Mouse (Mus musculus) intestine, embryonic 14.5 days (tissue): ENCODE measurements around the gene Polr1c. TPM values are rescaled to one million over a fixed set of nuclear protein-coding genes. Genes with fewer than 3 reads are reported as not detected.

Experiments used
- ATAC-seq: fragments of 200-750 bp; cut with Nextera tagmentation; replicated peaks from 2 replicates; pipeline ENCODE4 v1.8.0; 2017; ENCODE audit warnings: low read depth, moderate number of reproducible peaks, moderate TSS enrichment, moderate library complexity; ENCODE audit not compliant: low FRiP score, low TSS enrichment
- DNase-seq: peaks from one replicate; pipeline ENCODE4 v3.0.0-alpha.2; 2018; ENCODE audit warnings: low spot score
- H3K27ac ChIP-seq: fragments of 300-500 bp; sonication (generic); 2 replicates; pipeline ENCODE4 v1.5.1; 2014; ENCODE audit warnings: low read depth, mild to moderate bottlenecking, control low read depth
- H3K27me3 ChIP-seq: fragments of 300-500 bp; sonication (generic); replicated peaks from 2 replicates; pipeline ENCODE4 v1.6.1; 2014; ENCODE audit warnings: low read length, control low read depth; ENCODE audit not compliant: control insufficient read depth, insufficient read depth
- H3K36me3 ChIP-seq: fragments of 300-500 bp; sonication (generic); 2 replicates; pipeline ENCODE4 v1.6.1; 2014; ENCODE audit warnings: low read length, control low read depth; ENCODE audit not compliant: control insufficient read depth, insufficient read depth
- H3K4me1 ChIP-seq: fragments of 300-500 bp; sonication (generic); replicated peaks from 2 replicates; pipeline ENCODE4 v1.6.1; 2014; ENCODE audit warnings: low read length, control low read depth, mixed read lengths; ENCODE audit not compliant: control insufficient read depth, insufficient read depth
- H3K4me2 ChIP-seq: fragments of 300-500 bp; sonication (generic); 2 replicates; pipeline ENCODE4 v1.6.1; 2014; ENCODE audit warnings: low read length
- H3K4me3 ChIP-seq: fragments of 300-500 bp; sonication (generic); 2 replicates; pipeline ENCODE4 v1.5.1; 2014; ENCODE audit warnings: low read depth, low read length, control low read depth, mixed read lengths
- H3K9ac ChIP-seq: fragments of 300-500 bp; sonication (generic); 2 replicates; pipeline ENCODE4 v1.6.1; 2014; ENCODE audit warnings: mild to moderate bottlenecking, low read length
- H3K9me3 ChIP-seq: fragments of 300-500 bp; sonication (generic); 2 replicates; pipeline ENCODE4 v1.6.1; 2016; ENCODE audit warnings: low read length, control low read depth; ENCODE audit not compliant: control insufficient read depth
- WGBS: fragments of 180-500 bp; shearing (Covaris S2); extraction: QIAGEN DNeasy Blood & Tissue Kit; methylation state at CpG from one replicate; pipeline ENCODE4 v1.1.7; 2014; 5-methylcytosine and 5-hydroxymethylcytosine counted together
- polyA plus RNA-seq: library from polyadenylated mRNA; unstranded; fragments of >200 nt; fragmentation: Nextera tagmentation; extraction: Ambion mirVana; gene quantifications from 2 replicates; pipeline ENCODE4 v1.2.1, GENCODE M21; 2014

The Polr1c gene
- polyA plus RNA-seq, 1 experiment from 2014 or later, result 93.7 TPM

GRCm38 (mm10) chr17:46243624-46244023 lies 4.2 kb downstream of the Polr1c start:
- no peak for ATAC-seq
- no peak overlapping the region for H3K27ac ChIP-seq
- H3K4me2 ChIP-seq, result no peak overlapping the region
- H3K9ac ChIP-seq, result no peak overlapping the region
- peaks cover 80% of the 10 kb centered on the region for H3K36me3 ChIP-seq
- no peaks in the 10 kb centered on the region for H3K9me3 ChIP-seq
- no peak overlapping the region for H3K4me3 ChIP-seq
- DNase-seq, result no peak
- no peaks in the 10 kb centered on the region for H3K27me3 ChIP-seq
- peaks cover 6% of the 10 kb centered on the region for H3K4me1 ChIP-seq
- 83% methylated on average over 2 of the region's 2 CpGs for WGBS

DNA sequence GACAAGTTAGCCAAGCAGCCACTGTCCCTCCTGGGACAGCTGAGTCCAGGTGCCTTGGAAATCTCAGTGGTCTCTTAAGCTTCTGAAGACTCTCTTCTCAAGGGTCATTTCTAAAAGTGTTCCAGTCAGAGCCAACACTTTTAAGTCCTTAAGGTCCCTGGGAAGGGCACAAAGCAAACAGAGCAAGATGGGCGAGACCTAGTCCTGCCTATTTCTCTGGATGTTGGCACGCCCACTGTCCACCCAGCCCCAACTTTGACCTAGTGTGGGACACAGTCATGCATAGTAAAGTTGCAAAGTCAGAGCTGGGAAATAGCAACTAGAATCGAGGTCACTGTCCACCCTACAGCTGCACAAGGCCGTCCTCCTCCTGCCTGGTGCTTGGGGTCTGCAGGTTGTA lies 4.9 kb downstream of the Polr1c start:
- no peak overlapping the region for H3K4me3 ChIP-seq
- H3K9ac ChIP-seq, result no peak overlapping the region
- DNase-seq, result no peak
- H3K36me3 ChIP-seq, result peaks cover 87% of the 10 kb centered on the region
- ATAC-seq, result no peak
- 80% methylated on average over 4 of the region's 4 CpGs for WGBS
- H3K4me2 ChIP-seq, result no peak overlapping the region
- H3K9me3 ChIP-seq, result no peaks in the 10 kb centered on the region
- peaks cover 6% of the 10 kb centered on the region for H3K4me1 ChIP-seq
- no peak overlapping the region for H3K27ac ChIP-seq
- H3K27me3 ChIP-seq, result no peaks in the 10 kb centered on the region

- ATAC-seq, result no peak
- Histone ChIP-seq H3K9ac (no peak overlapping the region), H3K4me2 (no peak overlapping the region), H3K9me3 (no peaks in the 10 kb centered on the region), H3K36me3 (peaks cover 94% of the 10 kb centered on the region), H3K4me3 (no peak overlapping the region), H3K4me1 (peaks cover 6% of the 10 kb centered on the region), H3K27ac (no peak overlapping the region), H3K27me3 (no peaks in the 10 kb centered on the region)
- WGBS, result 90% methylated on average over 13 of the region's 13 CpGs
- no peak for DNase-seq
Observed at GRCm38 (mm10) chr17:46242274-46242673, 5.6 kb downstream of the Polr1c start.

DNA sequence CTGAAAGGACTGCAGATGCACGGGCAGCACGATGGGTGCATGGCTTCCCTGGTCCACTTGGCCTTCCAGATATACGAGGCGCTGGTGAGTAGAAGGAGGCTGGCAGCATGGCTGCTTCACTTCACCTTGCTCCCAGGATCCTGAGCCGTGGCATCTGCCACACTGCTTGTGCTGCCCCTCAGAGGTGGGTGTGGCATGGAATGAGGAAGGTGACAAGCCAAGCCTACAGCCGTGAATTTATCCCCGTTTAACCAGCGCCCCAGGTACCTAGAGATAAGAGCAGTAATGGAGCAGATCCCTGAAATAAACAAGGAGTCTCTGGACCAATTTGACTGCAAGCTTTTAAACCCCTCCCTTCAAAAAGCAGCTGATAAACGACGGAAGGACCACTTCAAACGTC lies 6.4 kb downstream of the Polr1c start:
- ATAC-seq, result no peak
- peaks cover 100% of the 10 kb centered on the region for H3K36me3 ChIP-seq
- no peaks in the 10 kb centered on the region for H3K4me1 ChIP-seq
- H3K4me3 ChIP-seq, result no peak overlapping the region
- no peaks in the 10 kb centered on the region for H3K27me3 ChIP-seq
- no peak for DNase-seq
- 64% methylated on average over 11 of the region's 11 CpGs for WGBS
- H3K27ac ChIP-seq, result no peak overlapping the region
- no peak overlapping the region for H3K4me2 ChIP-seq
- H3K9ac ChIP-seq, result no peak overlapping the region
- no peaks in the 10 kb centered on the region for H3K9me3 ChIP-seq

DNA sequence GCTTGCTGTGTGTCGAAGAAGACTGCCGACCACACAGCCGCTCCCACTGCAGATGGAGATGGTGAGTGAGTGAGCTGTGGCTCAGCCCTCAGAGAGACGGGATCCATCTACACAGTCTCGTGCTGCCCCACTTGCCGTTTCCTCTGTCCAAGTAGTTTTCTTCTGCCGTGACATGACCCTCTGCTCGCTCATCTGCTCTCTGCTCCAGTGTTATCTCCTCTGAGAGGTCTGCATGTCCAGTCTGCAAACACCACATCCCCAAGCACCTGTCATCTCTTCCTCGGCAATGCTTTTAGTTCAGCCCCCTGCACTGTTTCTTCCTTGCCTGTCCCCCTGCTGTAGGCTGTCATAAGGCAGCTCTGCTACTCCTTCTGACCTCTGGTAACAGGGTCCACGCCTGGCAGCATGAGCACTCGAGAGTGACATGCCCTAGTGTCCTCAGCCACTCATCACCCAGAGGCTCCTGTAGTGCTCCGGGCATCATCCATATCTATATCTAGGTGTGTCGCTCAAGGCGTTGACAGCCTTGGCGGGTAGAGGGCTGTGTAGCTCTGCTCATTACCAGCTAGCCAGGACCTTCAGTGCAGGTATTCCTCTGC lies 8.2 kb downstream of the Polr1c start:
- H3K27me3 ChIP-seq, result no peaks in the 10 kb centered on the region
- WGBS, result 89% methylated on average over 15 of the region's 15 CpGs
- H3K36me3 ChIP-seq, result peaks cover 93% of the 10 kb centered on the region
- no peaks in the 10 kb centered on the region for H3K9me3 ChIP-seq
- no peak overlapping the region for H3K4me3 ChIP-seq
- H3K27ac ChIP-seq, result no peak overlapping the region
- no peaks in the 10 kb centered on the region for H3K4me1 ChIP-seq
- ATAC-seq, result no peak
- DNase-seq, result no peak
- no peak overlapping the region for H3K4me2 ChIP-seq
- H3K9ac ChIP-seq, result no peak overlapping the region

GRCm38 (mm10) chr17:46237480-46237879 lies 10.4 kb downstream of the Polr1c start:
- ATAC-seq (no peak), DNase-seq (no peak)
- H3K4me2 ChIP-seq, result no peak overlapping the region
- H3K4me1 ChIP-seq, result no peaks in the 10 kb centered on the region
- no peak overlapping the region for H3K4me3 ChIP-seq
- no peaks in the 10 kb centered on the region for H3K27me3 ChIP-seq
- H3K9me3 ChIP-seq, result no peaks in the 10 kb centered on the region
- peaks cover 93% of the 10 kb centered on the region for H3K36me3 ChIP-seq
- H3K9ac ChIP-seq, result no peak overlapping the region
- H3K27ac ChIP-seq, result no peak overlapping the region
- 84% methylated on average over 5 of the region's 5 CpGs for WGBS

GRCm38 (mm10) chr17:46237079-46237478 lies 10.8 kb downstream of the Polr1c start:
- no peaks in the 10 kb centered on the region for H3K27me3 ChIP-seq
- no peak overlapping the region for H3K4me2 ChIP-seq
- H3K4me3 ChIP-seq, result no peak overlapping the region
- H3K9me3 ChIP-seq, result no peaks in the 10 kb centered on the region
- WGBS, result 95% methylated on average over 6 of the region's 6 CpGs
- ATAC-seq, result no peak
- no peaks in the 10 kb centered on the region for H3K4me1 ChIP-seq
- no peak for DNase-seq
- no peak overlapping the region for H3K27ac ChIP-seq
- H3K36me3 ChIP-seq, result peaks cover 89% of the 10 kb centered on the region
- H3K9ac ChIP-seq, result no peak overlapping the region

DNA sequence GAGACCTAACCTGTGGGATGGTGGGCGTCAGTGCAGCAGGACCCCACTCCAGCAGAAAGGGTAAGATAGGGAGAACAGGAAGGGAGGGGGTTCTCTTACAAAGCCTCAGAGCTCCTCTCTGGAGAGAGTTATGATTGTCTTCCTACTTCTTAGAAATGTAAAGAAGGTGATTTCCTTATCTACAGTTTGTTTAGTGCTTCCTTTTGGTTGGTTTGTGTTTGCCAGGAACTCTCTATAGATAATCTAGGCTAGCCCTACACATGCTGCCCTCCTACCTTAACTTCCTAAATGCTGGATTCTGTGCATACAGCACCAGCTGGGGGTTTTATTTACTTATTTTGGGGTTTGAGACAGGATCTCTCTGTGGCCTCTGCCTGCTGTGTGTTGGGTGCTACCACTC lies 11.8 kb downstream of the Polr1c start:
- no peak for DNase-seq

GRCm38 (mm10) chr17:46227576-46227975 lies 20.3 kb downstream of the Polr1c start:
- H3K36me3 ChIP-seq, result peaks cover 94% of the 10 kb centered on the region
- H3K4me3 ChIP-seq, result no peak overlapping the region
- no peak overlapping the region for H3K4me2 ChIP-seq
- no peaks in the 10 kb centered on the region for H3K27me3 ChIP-seq
- no peaks in the 10 kb centered on the region for H3K4me1 ChIP-seq
- H3K9me3 ChIP-seq, result no peaks in the 10 kb centered on the region
- ATAC-seq (no peak), DNase-seq (no peak)
- no peak overlapping the region for H3K9ac ChIP-seq
- no peak overlapping the region for H3K27ac ChIP-seq
- WGBS, result 88% methylated on average over 7 of the region's 7 CpGs

More for the DNA sequence above, 11.8 kb downstream of the Polr1c start:
- Histone ChIP-seq H3K27me3 (no peaks in the 10 kb centered on the region), H3K4me1 (no peaks in the 10 kb centered on the region), H3K27ac (no peak overlapping the region), H3K9me3 (no peaks in the 10 kb centered on the region), H3K4me3 (no peak overlapping the region), H3K4me2 (no peak overlapping the region), H3K36me3 (peaks cover 87% of the 10 kb centered on the region), H3K9ac (no peak overlapping the region)
- no peak for ATAC-seq
- 93% methylated on average over 1 of the region's 1 CpGs for WGBS
